Mouse (Mus musculus) kidney, embryonic 14.5 days (tissue): Measurements from ENCODE around the gene Vma21. TPM values are rescaled to one million over a fixed set of nuclear protein-coding genes. Genes with fewer than 3 reads are reported as not detected.

Experiments used
- ATAC-seq: fragments of 200-750 bp; cut with Nextera tagmentation; 2 replicates; pipeline ENCODE4 v1.8.0; 2017; ENCODE audit warnings: moderate number of reproducible peaks, mild to moderate bottlenecking, moderate TSS enrichment, moderate library complexity; ENCODE audit not compliant: low FRiP score, low TSS enrichment
- H3K27ac ChIP-seq: fragments of 300-500 bp; sonication (generic); 2 replicates; pipeline ENCODE4 v1.5.1; 2014; ENCODE audit warnings: low read depth, mild to moderate bottlenecking, low read length, moderate library complexity, mixed read lengths
- H3K27me3 ChIP-seq: fragments of 300-500 bp; sonication (generic); 2 replicates; pipeline ENCODE4 v1.6.1; 2014; ENCODE audit warnings: mild to moderate bottlenecking, low read length; ENCODE audit not compliant: control insufficient read depth, insufficient read depth
- H3K36me3 ChIP-seq: fragments of 300-500 bp; sonication (generic); 2 replicates; pipeline ENCODE4 v1.6.1; 2014; ENCODE audit warnings: low read length, mixed read lengths; ENCODE audit not compliant: control insufficient read depth, insufficient read depth
- H3K4me1 ChIP-seq: fragments of 300-500 bp; sonication (generic); 2 replicates; pipeline ENCODE4 v1.6.1; 2014; ENCODE audit warnings: low read length, mixed read lengths; ENCODE audit not compliant: control insufficient read depth, insufficient read depth
- H3K4me2 ChIP-seq: fragments of 300-500 bp; sonication (generic); replicated peaks from 2 replicates; pipeline ENCODE4 v1.6.1; 2014; ENCODE audit warnings: low read depth, mild to moderate bottlenecking, low read length
- H3K4me3 ChIP-seq: fragments of 300-500 bp; sonication (generic); 2 replicates; pipeline ENCODE4 v1.5.1; 2014; ENCODE audit warnings: mild to moderate bottlenecking, low read length
- H3K9ac ChIP-seq: fragments of 300-500 bp; sonication (generic); 2 replicates; pipeline ENCODE4 v1.6.1; 2014; ENCODE audit warnings: low read depth, mild to moderate bottlenecking, low read length, moderate library complexity
- H3K9me3 ChIP-seq: fragments of 300-500 bp; sonication (generic); 2 replicates; pipeline ENCODE4 v1.6.1; 2016; ENCODE audit warnings: low read length; ENCODE audit not compliant: control insufficient read depth
- WGBS: fragments of 180-500 bp; shearing (Covaris S2); extraction: QIAGEN DNeasy Blood & Tissue Kit; methylation state at CpG from one replicate; pipeline ENCODE4 v1.1.7; 2014; 5-methylcytosine and 5-hydroxymethylcytosine counted together
- polyA plus RNA-seq: library from polyadenylated mRNA; unstranded; fragments of >200 nt; fragmentation: Nextera tagmentation; extraction: Ambion mirVana; gene quantifications from 2 replicates; pipeline ENCODE4 v1.2.1, GENCODE M21; 2014

The Vma21 gene
- 38.8 and 39.6 TPM in 2 replicates for polyA plus RNA-seq

- no peaks in the 10 kb centered on the region for H3K27me3 ChIP-seq
- no peaks in the 10 kb centered on the region; the same call in 1 of the 2 replicates for H3K36me3 ChIP-seq
- peak within 1 kb of the TSS; percentile 44 for H3K4me2 ChIP-seq
- no peaks in the 10 kb centered on the region for H3K9me3 ChIP-seq
- peak within 1 kb of the TSS; percentile 59 for H3K27ac ChIP-seq
- no peaks in the 10 kb centered on the region for H3K4me1 ChIP-seq
- ATAC-seq = no peak
- peak within 1 kb of the TSS; percentile 59 for H3K4me3 ChIP-seq
- peak within 1 kb of the TSS; percentile 77 for H3K9ac ChIP-seq
- 48% methylated on average over 12 of the region's 12 CpGs for whole genome bisulfite sequencing
Observed at GRCm38 (mm10) chrX:71815631-71816345, at the start of gene Vma21. Vma21 (plus strand) TSS chrX:71815924.

DNA sequence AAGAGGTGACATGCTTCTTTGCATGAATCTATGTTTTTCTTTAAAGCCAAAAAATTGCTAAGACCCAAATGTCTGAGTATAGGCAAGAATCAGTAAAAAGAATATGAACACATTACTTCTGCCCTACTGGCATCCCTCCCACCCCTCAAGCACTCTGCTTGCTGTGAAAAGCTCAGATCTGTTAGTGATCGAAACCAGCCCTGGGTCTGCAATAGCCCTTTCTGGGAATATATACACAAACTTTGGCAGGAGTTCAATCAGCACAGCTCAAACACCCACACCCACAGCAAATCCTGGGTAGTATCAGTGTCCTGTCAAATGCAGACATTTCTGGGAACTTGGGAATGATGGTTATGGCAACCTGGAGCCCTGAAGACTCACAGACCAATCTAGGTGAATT is 47.8 kb upstream of the Vma21 start:
- no peak overlapping the region for H3K27ac ChIP-seq
- H3K9ac ChIP-seq = no peak overlapping the region
- H3K36me3 ChIP-seq = no peaks in the 10 kb centered on the region
- no peaks in the 10 kb centered on the region for H3K4me1 ChIP-seq
- H3K4me2 ChIP-seq = no peak overlapping the region
- no peak for ATAC-seq
- H3K4me3 ChIP-seq = no peak overlapping the region
- no peaks in the 10 kb centered on the region for H3K27me3 ChIP-seq
- WGBS = 89% methylated on average over 1 of the region's 1 CpGs
- H3K9me3 ChIP-seq = no peaks in the 10 kb centered on the region

GRCm38 (mm10) chrX:71791106-71791505 is 24.6 kb upstream of the Vma21 start:
- Histone ChIP-seq H3K27me3 (peaks cover 2% of the 10 kb centered on the region; the same call in 1 of the 2 replicates), H3K4me1 (no peaks in the 10 kb centered on the region), H3K4me2 (no peak overlapping the region), H3K9me3 (no peaks in the 10 kb centered on the region), H3K36me3 (no peaks in the 10 kb centered on the region), H3K27ac (no peak overlapping the region), H3K9ac (no peak overlapping the region), H3K4me3 (no peak overlapping the region)
- no peak for ATAC-seq
- WGBS = 16% methylated on average over 4 of the region's 4 CpGs

GRCm38 (mm10) chrX:71797766-71798165 is 18.0 kb upstream of the Vma21 start:
- Histone ChIP-seq H3K4me3 (no peak overlapping the region), H3K4me1 (no peaks in the 10 kb centered on the region), H3K9me3 (no peaks in the 10 kb centered on the region), H3K4me2 (no peak overlapping the region), H3K27me3 (no peaks in the 10 kb centered on the region), H3K36me3 (no peaks in the 10 kb centered on the region), H3K27ac (no peak overlapping the region), H3K9ac (no peak overlapping the region)
- 62% methylated on average over 7 of the region's 7 CpGs for WGBS
- ATAC-seq = no peak

GRCm38 (mm10) chrX:71798883-71799282 is 16.8 kb upstream of the Vma21 start:
- ATAC-seq = no peak
- Histone ChIP-seq H3K4me2 (no peak overlapping the region), H3K4me3 (no peak overlapping the region), H3K27me3 (no peaks in the 10 kb centered on the region), H3K36me3 (no peaks in the 10 kb centered on the region), H3K4me1 (no peaks in the 10 kb centered on the region), H3K9me3 (no peaks in the 10 kb centered on the region), H3K9ac (no peak overlapping the region), H3K27ac (no peak overlapping the region)
- WGBS = 71% methylated on average over 5 of the region's 5 CpGs

DNA sequence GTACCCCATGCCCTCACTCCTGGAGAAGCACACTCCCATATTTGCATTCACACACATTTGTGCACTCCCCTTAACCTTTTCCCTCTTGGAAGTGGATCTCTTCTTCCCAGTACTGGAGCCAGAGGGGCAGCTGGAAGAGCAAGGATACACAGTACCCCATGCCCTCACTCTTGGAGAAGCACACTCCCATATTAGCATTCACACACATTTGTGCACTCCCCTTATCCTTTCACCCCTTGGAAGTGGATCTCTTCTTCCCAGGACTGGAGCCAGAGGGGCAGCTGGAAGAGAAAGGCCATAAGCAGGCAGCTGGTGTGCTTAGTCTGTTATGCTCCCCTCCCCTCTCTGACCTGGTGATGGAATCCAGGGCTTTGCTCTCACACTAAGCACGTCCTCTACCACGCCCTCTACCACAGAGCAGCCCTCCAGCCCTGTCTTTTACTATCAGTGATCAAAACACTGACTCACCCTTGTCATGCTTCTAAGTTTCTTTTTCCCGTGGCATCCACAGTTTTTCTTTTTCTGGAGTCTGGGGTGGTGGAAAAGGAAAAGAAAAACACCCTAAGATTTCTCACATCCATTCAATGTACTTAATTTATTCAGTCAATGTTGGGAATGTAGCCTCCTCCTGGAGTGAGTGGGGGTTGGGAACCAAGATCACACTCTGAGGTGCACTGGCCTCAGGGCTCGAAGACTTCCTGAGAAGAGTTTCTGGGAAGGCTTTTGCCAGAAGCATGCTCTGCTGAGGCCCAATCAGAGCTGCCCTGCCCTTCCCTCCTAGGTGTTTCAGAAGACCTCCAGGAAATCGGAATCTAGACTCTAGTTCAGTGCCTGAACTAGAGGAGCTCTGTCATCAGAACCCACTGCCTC is 3.5 kb upstream of the Vma21 start:
- no peak overlapping the region for H3K27ac ChIP-seq

DNA sequence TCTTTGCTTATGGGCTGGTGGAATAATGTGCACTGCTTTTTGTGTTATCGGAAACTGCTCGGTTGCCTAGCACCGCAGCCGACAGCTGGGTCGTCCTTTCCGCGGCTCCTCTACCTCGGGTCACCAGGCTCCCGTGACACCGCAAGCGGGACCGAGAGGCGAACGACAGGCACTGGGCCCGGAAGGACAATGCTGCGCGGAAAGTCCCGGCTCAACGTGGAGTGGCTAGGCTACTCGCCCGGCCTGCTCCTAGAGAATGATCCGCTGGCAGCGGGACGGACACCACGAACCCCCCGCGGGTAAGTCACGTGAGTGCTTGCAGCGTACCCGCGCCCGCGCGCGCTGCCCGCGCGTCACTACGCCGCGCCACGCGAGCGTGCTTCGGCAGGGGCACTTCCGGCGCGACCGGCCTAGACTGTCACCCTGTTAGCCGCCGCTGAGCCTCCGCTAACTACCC is 705 bp downstream of the Vma21 start:
- H3K9me3 ChIP-seq = no peaks in the 10 kb centered on the region
- peak overlapping the region; percentile 59 for H3K27ac ChIP-seq
- peak overlapping the region; percentile 59 for H3K4me3 ChIP-seq
- peak; percentile 98 for ATAC-seq
- no peaks in the 10 kb centered on the region for H3K4me1 ChIP-seq
- H3K9ac ChIP-seq = peak overlapping the region; percentile 77
- no peaks in the 10 kb centered on the region; the same call in 1 of the 2 replicates for H3K36me3 ChIP-seq
- peak overlapping the region; percentile 44 for H3K4me2 ChIP-seq
- 23% methylated on average over 50 of the region's 52 CpGs for WGBS
- H3K27me3 ChIP-seq = no peaks in the 10 kb centered on the region

More for the DNA sequence above, 3.5 kb upstream of the Vma21 start:
- no peak overlapping the region for H3K4me2 ChIP-seq
- no peaks in the 10 kb centered on the region for H3K27me3 ChIP-seq
- WGBS = 49% methylated on average over 5 of the region's 5 CpGs
- no peak overlapping the region for H3K4me3 ChIP-seq
- no peak for ATAC-seq
- H3K4me1 ChIP-seq = no peaks in the 10 kb centered on the region
- H3K9ac ChIP-seq = no peak overlapping the region
- H3K9me3 ChIP-seq = no peaks in the 10 kb centered on the region
- H3K36me3 ChIP-seq = no peaks in the 10 kb centered on the region

DNA sequence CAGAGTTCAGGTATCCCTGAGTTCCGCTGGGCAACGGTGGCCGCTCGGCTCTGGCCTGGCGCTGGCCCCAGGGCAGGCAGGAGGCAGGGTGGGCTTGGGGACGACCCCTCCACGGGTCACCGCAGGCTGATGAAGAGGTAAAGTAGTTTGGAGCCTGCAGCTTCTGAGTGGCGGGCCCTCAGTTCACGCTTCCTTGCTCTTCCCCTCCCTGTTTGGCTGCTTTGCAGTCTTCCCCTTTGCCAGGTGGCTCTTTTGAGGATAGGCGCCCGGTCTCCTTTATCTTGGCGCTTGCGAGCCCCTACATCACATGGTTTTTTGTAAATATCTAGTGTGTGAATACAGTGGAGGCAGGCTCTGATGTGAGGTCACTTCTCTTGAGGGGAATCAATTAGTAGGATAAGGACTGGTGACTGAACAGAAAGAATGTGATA is 1.2 kb downstream of the Vma21 start:
- no peaks in the 10 kb centered on the region for H3K27me3 ChIP-seq
- peak overlapping the region; percentile 59 for H3K27ac ChIP-seq
- peak overlapping the region; percentile 44 for H3K4me2 ChIP-seq
- no peaks in the 10 kb centered on the region for H3K9me3 ChIP-seq
- peak overlapping the region; percentile 59 for H3K4me3 ChIP-seq
- H3K36me3 ChIP-seq = no peaks in the 10 kb centered on the region; the same call in 1 of the 2 replicates
- no peaks in the 10 kb centered on the region for H3K4me1 ChIP-seq
- peak; percentile 84 for ATAC-seq
- peak overlapping the region; percentile 77 for H3K9ac ChIP-seq
- WGBS = 31% methylated on average over 14 of the region's 14 CpGs

DNA sequence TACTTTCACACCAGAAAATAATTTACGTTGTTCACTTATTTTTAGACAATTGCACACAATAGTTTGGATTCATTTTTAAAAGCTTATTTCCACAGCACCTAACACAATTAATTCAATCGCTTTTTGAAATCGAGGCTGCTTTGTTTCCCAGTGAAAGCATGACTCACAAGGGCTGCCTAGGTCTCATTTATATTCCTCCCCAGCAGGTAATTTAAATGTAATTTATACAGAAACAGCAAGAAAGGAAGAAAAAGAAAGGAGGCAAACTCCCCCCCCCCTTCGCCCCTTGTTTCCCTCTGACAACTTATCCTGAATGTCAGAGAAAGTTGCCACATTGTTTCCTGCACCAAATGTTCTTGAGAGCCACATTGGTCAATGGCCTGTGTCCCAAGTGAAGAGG is 23.2 kb downstream of the Vma21 start:
- no peak overlapping the region for H3K4me2 ChIP-seq
- no peaks in the 10 kb centered on the region for H3K27me3 ChIP-seq
- H3K36me3 ChIP-seq = no peaks in the 10 kb centered on the region
- no peak overlapping the region for H3K27ac ChIP-seq
- no peaks in the 10 kb centered on the region for H3K9me3 ChIP-seq
- ATAC-seq = no peak
- no peak overlapping the region for H3K9ac ChIP-seq
- no peak overlapping the region for H3K4me3 ChIP-seq
- WGBS = 72% methylated on average over 4 of the region's 4 CpGs
- no peaks in the 10 kb centered on the region for H3K4me1 ChIP-seq
